Mouse (Mus musculus): ENCODE measurements around the gene Sh2d6.
"Not testable (repeated sequence)": the region's sequence is repeated elsewhere in the genome, so short reads cannot be mapped to it uniquely, and the experiment has no call there.

The Sh2d6 gene

DNA sequence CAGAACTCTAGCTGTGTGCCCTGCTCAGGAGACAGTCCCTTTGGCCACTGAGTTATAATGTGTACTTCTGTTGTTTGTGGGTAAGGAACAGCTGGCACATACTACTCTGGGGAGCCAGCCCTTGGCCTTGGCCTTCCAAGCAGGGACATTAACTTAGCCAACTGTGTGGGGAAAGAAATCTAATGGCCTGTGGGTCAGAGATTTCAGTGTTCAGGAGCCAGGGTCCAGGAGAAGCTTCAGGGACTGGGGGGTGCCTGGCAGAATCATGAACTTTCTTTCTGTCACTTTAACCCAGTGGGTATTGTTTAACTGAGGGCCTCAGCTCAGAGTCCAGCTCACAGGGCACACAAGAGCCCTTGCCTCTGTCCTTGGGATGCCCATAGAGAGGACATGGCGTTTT, 15.4 kb downstream of the Sh2d6 start:
- in situ Hi-C loops (cut with MboI; ENCODE audit: low sequenced_read_pairs) = no loop called here

DNA sequence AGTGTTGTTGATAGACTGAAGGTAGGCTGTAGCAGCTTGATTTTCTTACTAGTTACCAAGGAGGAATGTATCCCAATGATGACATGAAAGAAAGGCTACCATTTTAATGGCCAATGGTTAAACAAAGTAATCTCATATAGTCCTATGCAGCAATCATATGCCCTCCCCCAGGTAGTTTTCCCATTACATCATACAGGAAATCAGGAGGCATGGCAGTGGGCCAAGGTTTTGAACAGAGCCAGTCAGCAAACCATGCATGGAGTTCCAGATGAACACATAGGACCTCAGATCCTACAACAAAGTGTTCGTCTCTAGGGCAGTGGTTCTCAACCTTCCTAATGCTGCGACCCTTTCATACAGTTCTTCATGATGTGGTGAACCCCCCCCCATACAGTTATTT, 17.6 kb downstream of the Sh2d6 start:
- in situ Hi-C loops (cut with MboI; ENCODE audit: low sequenced_read_pairs) = no loop called here

DNA sequence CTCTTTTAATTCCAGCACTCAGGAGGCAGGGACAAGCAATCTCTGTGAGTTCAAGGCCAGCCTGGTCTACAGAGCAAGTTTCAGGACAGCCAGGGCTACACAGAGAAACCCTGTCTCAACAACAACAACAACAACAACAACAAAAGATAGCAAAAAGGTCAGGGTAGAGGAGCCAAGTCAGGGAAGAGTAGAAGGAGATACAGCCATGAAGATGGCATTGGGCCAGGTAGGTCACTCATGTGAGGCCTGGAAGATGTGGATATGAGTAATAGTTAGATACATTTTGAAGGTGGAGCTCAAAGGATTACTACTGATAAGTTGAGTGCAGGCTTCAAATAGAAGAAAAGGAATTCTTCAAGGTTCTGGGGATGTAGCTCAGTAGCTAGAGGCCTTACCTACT, 18.2 kb downstream of the Sh2d6 start:
- in situ Hi-C loops (cut with MboI; ENCODE audit: low sequenced_read_pairs) = no loop called here

DNA sequence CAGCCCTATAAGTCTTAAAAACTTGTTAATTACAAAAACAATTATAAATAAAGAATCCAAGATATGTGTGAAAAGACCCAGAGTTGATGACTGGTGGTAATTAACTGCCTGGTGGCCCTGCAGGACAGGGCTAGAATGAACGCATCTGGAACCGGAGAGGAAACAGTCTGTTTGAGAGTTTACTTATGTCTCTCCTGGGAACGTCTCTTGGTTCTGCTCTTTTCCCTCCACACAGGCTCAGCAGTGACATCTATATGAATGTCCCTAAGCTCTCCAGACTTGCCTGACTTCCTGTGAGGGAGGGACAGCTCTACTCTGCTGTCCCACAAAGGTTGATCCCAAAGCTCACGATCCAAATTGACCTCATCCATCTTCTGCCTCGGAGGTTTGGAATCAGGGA, 22.6 kb downstream of the Sh2d6 start:
- in situ Hi-C loops (cut with MboI; ENCODE audit: low sequenced_read_pairs) = no loop called here

DNA sequence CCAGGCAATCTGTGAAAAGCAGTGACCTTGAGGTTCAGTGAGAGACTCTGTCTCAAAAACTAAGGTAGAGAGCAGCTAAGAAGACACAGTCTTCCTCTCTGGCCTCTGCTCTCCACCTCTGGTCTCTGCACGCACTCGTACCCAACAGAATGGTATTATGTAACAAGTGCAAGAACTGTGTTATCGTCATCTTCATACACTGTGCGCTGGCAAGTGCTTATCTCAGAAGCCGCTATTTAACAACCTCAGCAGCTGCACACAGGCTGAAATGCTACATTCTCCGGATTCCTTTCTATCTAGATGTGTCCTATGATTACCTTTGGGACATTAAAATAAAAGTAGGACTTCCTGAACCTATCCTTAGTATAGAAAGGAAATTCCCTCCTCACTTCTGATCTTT, 28.6 kb downstream of the Sh2d6 start:
- in situ Hi-C loops (cut with MboI; ENCODE audit: low sequenced_read_pairs) = no loop called here

DNA sequence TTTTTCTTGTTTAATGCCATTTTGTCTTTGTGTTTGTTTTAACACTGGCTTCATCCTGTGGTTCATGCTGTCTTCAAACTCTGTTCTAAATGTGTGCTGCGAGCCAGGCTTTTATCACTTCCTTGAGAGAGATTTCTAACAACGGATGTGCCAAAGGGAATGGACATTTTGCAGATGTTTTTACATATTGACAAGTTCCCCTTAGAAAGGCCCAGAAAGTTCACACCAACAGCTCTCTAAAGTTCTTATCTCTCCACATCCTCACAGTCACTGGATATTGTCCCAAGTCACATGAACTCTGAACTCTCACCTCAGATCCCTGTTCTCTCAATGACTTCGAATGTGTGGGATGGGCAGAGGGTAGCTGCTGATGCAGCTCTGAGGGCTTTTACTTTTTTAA, 30.4 kb downstream of the Sh2d6 start:
- in situ Hi-C loops (cut with MboI; ENCODE audit: low sequenced_read_pairs) = no loop called here

DNA sequence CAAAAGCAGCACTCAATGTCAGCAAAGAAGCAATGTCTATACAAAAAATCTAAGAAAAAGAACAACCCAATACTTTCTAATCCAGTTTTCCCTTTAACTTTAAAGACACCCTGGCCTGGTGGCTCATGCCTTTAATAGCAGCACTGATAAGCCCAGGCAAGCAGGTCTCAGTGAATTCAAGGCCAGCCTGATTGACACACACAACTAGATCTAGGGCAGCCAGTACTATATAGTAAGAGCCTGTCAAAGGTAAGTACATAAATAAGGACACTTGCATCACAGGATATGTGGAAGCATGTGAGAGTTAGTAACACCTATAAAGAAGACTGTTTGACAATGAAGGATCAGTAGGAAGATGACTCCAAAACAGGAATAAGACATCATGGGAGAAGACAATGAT, 32.0 kb downstream of the Sh2d6 start:
- in situ Hi-C loops (cut with MboI; ENCODE audit: low sequenced_read_pairs) = no loop called here

DNA sequence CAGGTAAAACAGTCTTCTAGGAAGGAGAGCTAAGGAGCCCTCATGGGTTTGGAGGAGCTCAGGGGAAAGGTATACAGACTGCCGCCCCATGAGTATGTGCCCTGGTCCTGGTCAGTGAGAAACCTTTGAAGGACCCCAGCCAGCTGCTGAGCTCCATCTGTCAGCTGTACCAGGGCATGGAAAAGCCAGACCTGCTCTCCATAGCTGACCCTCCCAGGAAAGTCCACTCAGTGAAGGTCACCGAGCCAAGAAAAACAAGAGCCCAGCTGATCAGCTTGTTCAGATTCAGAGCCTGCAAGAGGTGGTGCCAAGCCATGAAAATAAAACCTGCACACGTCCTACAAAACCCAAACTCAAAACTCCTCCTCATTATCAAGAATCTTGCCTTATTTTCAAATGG, 32.7 kb downstream of the Sh2d6 start:
- in situ Hi-C loops (cut with MboI; ENCODE audit: low sequenced_read_pairs) = no loop called here

DNA sequence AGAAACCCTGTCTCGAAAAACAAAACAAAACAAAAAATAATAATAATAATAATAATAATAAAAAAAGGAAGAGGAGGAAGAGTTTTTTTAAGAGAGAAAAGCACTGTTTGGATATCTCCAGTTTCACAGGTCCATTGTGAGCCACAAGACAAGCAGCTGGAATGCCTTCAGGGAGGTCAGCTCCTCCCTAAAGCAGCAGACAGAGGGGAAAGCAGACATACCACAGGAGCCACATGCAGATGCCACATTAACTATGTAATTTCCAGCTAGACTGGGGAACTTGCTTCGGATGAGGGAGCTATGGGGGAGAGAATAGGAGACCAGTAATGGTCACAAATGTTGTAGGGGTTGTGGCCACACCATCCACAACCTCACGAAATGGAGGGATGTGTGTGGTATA, 34.2 kb downstream of the Sh2d6 start:
- in situ Hi-C loops (cut with MboI; ENCODE audit: low sequenced_read_pairs) = no loop called here

DNA sequence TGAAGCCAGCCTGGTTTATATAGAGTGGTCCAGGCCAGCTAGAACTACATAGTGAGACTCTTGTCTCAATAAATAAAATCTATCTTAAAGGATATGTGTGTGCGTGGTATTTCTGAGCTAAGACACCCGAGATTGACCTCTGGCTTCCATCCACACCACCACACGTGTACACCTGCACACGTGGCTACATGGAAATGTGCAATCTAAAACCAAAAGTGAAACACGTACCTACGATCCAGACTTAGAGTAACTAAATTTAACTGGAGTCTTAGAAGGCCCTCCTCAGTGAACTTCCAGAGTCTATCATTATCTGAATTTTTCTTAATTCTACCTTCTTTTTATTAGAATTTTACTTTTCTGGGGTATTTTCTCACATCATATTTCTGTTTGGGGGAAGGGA, 35.2 kb downstream of the Sh2d6 start:
- in situ Hi-C loops (cut with MboI; ENCODE audit: low sequenced_read_pairs) = no loop called here

DNA sequence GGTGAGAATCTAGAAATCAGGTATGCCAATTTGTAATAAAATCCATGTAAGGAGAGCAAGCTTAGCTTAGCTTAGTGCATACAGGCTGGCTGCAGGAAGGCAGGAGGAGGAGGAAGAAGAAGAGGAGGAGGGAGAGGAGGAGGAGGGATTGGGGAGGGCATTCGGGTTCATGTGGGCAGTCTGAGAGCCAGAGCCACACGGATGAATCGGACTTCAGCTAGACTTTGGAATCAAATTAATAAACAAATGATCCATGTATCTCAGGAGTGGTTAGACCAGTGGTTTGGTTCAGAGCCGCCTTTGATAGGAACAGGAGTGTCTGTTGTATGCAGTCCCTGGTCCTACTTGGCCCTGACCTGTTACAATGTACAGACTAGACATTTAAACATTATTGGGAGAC, 36.6 kb downstream of the Sh2d6 start:
- in situ Hi-C loops (cut with MboI; ENCODE audit: low sequenced_read_pairs) = no loop called here

DNA sequence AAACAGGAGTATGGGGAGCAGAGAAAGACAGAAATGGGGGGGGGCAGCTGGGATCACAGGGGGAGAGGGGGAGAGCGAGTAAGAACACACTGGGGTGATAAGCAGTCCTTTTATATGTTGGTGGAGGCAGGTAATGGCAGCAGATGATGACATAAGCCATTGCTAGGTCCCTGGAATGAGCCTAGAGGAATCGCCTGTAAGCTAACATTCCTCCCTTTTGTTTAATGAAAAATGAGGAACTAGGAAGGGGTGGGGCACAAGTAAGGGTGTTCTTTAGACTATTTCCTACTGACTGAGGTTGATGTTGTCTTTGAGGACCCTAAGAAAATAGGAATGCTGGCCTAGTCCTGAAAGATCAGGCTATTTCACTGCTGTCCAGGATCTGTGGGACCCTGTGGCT, 39.4 kb downstream of the Sh2d6 start:
- in situ Hi-C loops (cut with MboI; ENCODE audit: low sequenced_read_pairs) = no loop called here

DNA sequence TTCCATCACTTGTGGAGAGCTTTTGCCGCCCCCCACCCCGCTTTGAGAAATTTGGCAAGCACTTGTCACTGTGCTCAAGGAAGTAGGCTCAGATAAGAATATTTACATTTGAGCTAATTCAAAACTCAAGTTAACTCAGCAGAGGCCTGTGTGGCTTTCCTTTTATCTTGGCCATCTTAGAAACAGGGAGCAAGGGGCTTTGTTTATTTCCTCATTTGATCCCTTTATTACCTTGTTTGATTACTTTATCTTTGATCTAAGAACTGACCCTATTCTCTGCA, 41.1 kb downstream of the Sh2d6 start:
- in situ Hi-C loops (cut with MboI; ENCODE audit: low sequenced_read_pairs) = no loop called here

DNA sequence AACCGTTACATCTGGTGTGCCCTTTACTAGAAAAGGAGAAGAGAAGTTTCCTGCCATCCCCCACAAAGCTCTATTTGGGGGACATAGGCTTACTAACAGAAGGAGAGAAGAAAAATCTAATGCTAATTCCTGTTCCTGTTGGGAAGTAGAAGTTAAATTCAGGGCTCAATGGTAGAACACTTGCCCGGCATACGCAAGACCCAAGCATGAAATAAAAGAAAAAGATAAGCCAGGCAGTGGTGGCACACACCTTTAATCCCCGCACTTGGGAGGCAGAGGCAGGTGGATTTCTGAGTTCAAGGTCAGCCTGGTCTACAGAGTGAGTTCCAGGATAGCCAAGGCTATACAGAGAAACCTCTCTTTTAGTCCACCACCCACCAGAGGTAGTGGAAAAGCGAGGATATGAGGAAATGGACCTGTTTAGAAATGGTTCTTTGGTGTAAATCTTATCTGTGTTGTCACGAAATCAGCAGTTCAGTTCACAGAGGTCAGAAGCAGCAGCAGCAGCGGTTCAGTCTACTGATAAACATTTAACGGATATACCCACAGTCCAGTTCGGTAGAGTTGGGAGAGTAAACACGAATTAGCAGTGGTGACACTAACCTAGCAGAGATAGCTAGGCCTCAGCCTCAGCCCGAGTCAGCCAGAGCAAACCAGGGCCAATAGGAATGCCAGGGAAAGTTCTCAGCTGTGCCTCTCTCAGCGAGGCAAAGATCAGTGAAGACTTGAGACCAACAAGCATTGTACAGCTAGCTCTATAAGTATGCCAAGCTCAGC, 41.7 kb downstream of the Sh2d6 start:
- in situ Hi-C loops (cut with MboI; ENCODE audit: low sequenced_read_pairs) = no loop called here

DNA sequence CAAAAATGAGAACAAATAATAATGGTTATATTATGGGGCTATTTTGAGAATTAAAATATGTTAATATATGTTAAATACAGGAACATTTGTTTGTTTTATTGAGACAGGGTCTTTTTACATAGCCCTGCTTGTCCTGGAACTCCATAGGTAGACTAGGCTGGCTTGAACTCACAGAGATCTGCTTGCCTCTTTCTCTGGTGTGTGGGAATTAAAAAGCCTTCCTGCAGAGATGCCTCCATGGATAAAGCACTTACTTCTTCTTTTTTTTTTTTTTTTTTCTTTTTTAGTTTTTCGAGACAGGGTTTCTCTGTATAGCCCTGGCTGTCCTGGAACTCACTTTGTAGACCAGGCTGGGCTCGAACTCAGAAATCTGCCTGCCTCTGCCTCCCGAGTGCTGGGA, 42.8 kb downstream of the Sh2d6 start:
- in situ Hi-C loops (cut with MboI; ENCODE audit: low sequenced_read_pairs) = not testable (repeated sequence)

DNA sequence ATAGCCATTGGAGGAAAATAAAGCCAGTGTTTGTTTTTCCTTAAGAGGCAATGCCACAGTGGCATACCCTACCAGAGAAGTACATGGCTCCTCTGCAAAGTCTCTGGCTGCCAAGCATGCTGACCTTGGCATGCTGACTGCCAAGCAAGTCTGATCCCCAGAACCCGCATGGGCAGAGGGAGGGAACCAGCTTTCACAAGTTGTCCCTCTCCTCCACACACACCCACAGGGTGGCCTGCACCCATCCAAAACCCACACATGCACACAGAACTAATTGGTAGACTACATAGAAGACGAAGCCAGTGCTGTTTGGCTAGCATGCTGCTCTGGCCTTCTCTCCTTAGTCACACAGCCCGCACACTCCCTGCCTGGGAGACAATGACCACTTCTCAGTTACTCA, 43.9 kb downstream of the Sh2d6 start:
- in situ Hi-C loops (cut with MboI; ENCODE audit: low sequenced_read_pairs) = no loop called here

DNA sequence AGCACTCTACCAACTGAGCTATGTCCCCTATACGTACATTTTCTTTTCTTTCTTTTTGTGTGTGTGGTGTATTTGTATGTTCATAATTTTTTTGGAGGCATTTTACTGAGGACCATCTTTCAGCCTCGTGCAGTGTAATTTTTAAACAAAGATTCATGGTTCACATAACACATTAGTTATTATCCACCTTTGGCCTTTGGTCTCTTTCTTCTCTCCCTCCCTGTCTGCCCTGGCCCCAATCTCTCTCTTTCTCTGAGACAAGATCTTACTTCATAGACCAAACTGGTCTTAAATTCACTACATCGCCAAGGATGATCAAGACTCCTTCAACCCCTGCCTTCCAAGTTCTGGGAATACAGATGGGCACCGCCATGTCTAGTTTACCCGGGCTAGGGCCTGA, 44.7 kb downstream of the Sh2d6 start:
- in situ Hi-C loops (cut with MboI; ENCODE audit: low sequenced_read_pairs) = no loop called here

DNA sequence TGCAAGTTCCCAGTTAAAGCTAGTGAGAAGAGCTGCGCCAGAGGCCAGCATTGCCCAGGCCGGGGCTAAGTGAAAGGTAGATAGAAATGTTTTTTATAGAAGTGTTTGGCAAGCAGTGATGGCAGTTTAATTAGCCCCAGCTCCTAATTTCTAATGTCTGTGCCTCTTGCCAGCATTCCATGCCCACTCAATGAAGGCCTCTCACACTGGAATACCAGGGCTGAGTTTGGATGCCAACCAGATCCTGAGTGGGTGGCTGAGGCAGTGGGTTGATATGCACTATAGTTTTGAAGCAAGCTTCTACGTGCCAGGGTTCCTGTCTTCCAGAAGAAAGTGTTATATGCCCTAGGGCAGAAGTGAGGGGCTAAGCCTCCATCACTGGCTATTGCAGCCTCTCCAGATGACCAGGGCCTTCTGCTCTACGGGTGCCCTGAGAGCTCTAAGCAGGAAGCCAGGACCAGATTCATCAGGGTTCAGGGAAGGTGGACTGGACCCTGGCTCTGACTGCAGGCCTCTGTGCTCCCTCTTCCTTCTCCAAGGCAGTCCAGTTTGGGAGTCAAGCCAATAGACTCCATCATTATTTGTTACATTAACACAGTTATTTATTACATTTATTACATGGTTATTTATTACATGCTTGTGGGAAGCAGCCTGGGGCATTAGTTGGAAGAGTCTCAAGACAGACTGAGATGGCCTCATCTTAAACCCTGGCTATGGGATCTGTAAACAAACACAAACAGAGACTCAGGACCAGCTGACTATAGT, 46.1 kb downstream of the Sh2d6 start:
- in situ Hi-C loops (cut with MboI; ENCODE audit: low sequenced_read_pairs) = no loop called here

DNA sequence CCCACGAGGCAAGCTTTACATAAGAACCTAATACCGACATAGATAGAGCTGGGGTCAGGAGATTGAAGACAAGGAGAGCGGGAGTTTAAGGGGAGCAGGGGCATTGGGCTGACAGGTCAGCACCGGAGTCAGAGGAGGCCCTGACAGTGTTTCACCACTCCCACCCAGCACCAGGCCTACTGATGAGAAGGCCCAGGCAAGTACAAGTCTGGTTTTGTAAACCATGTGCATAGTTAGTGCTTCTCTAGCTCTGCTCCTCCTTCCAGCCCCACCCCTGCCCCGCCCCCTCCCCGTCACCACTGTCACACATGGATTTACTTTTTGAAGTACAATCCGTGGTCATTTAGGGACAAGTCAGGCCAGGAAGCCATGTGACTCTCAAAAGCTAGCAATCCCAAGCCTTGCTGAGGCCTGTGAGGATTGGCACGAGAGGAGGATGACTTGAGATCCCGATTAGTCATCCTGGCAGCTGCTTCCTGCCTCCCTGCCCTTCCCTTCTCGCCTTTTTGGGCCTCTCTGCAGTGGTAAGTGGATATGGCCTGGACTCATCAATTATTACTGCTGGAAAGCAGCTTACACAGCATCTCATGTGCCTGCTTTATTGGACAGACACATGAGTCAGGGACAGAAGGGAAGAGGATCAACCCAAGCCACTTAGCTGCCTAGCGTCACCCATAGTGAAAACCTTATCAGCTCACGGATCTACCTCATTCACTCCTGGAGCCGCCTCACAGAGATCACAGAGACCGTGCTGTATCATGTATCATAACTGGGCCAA, 48.1 kb downstream of the Sh2d6 start:
- in situ Hi-C loops (cut with MboI; ENCODE audit: low sequenced_read_pairs) = no loop called here

DNA sequence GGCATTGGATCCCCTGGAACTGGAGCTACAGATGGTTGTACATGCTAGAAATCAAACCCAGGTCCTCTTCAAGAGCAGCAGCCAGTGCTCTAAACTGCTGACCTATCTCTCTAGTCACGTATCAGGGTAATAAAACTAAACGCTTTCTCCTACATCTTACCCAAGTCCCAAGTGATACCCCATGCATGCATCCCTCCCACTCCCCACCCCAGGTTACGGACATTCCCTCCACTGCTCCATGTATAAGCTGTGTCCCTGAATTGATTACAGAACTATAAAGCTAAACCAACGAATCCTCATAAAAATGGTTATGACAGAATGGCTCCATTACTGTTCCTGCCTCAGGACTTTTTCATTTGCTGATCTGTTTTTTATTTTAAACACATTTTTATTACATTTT, 55.3 kb downstream of the Sh2d6 start:
- in situ Hi-C loops (cut with MboI; ENCODE audit: low sequenced_read_pairs) = no loop called here

DNA sequence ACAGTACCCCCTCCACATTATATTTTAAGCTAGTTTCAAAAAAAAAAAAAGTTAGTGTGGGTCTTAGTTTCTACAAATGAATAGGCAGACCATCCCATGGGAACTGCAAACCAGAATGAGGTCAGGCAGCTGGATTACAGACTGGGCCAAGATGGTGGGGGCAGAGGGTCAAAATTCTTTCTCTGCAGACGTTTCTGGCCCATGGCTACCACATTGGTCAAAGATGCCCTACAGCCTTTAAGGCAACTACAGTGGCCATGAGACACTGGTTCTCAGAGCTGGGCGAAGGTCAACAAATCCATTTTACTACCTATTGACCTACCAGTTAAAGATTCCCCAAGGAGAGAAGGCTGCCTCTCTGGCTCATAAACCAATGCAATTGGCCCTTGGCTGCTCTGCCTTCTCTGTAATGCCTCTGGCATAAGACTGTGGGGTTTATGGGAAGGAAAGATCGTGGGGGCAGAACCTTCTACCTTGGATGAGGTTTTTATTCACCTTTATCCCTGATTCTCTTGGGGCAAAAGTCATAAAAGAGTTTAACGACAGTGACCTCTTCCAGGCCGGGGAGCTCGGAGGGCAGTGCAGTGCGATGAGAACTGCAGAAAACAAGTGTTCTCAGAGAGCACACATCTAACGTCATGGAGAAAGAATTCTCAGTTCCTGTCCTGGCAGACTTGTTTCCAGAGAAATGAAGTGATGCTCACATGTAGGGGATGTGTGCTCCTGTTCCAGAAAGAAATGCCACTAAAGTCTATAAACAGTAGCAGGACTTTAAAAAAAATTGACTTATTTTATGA, 55.9 kb downstream of the Sh2d6 start:
- in situ Hi-C loops (cut with MboI; ENCODE audit: low sequenced_read_pairs) = no loop called here

Data from CH12F3 (cell line).